Mouse (Mus musculus) subcutaneous adipose tissue, adult 2 months (tissue): ENCODE results near the gene Gm3020. TPM values are rescaled to one million over a fixed set of nuclear protein-coding genes. Genes with fewer than 3 reads are reported as not detected.

Source experiments
- polyA plus RNA-seq: library from polyadenylated mRNA; depleted of rRNA; stranded (reverse); fragments of >200 nt; gene quantifications from 2 replicates; pipeline ENCODE4 v1.2.3, GENCODE M21; 2012; ENCODE audit warnings: low replicate concordance; rRNA removed

Gm3020 gene
- 0.17 TPM in 1 of 2 replicates, not detected in the other for polyA plus RNA-seq

DNA sequence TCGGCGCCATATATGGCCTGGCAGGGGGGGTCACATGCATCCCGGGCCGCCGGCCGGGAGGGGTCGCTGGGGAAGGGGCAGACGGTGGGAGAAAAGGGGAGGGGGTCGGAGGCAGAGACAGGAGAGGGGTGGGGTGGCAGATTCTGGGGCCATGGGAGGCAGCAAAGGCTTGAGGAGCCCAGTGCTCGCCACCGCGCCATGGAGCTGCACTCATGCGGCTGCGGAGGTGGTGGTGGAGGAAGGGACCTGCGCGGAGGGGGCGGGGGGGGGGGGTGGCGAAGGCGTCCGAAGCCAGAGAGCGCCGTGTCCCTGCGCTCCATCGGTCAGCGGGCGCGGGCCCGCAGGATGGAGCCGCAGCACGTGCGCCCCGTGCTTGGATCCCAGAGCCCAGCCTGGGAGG is at the start of gene Gm3020:
Gene Gm3020 (plus strand): TSS at position 301 of the 400 bp plus-strand sequence.

DNA sequence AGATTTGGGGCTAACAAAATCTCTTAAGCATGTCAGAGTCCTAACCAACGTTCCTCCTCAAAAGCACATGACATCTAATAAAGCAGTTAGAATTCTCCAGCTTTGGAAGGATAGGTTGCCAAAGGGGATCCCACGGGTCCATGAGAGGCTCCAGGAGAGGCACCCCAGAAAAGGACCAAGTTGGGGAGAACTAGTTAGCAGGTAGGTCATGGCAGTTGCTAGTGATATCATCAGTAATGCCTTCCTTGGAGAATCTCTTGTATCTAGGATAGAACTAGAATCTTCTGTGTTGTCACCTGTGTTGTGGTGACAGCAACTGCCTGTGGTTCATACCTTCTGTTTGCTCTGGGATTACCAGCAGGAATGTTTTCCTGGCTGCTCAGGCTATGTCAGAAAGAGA is 17.6 kb upstream of the Gm3020 start, which contains the start of gene Gm3012:
Gene Gm3012 (plus strand): TSS at position 301 of the 400 bp plus-strand sequence.

DNA sequence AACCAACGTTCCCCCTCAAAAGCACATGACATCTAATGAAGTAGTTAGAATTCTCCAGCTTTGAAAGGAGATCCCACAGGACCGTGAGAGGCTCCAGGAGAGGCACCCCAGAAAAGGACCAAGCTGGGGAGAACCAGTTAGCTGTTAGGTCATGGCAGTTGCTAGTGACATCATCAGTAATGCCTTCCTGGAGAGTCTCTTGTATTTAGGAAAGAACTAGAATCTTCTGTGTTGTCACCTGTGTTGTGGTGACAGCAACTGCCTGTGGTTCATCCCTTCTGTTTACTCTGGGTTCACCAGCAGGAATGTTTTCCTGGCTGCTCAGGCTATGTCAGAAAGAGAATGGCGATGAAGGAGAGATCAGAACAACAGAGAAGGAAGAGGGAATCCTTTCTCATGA is 36.7 kb downstream of the Gm3020 start, which contains the start of gene Gm3043:
Gene Gm3043 (plus strand): TSS at position 301 of the 400 bp plus-strand sequence.

Other genes starting within 250 kb of the Gm3020 start
- 0.17 TPM in 1 of 2 replicates, not detected in the other for gene Gm10409, start 239.4 kb upstream of the Gm3020 start, polyA plus RNA-seq
- gene Gm3005, start 223.9 kb upstream of the Gm3020 start, polyA plus RNA-seq: 0.15 and 0.32 TPM in 2 replicates
- gene Gm10408, start 202.7 kb upstream of the Gm3020 start, polyA plus RNA-seq: not detected in 2 replicates
- not detected in 2 replicates for gene Gm3012, start 17.5 kb upstream of the Gm3020 start, polyA plus RNA-seq
- gene Gm3043, start 36.8 kb downstream of the Gm3020 start, polyA plus RNA-seq: not detected in 2 replicates
- gene Gm3002, start 158.0 kb downstream of the Gm3020 start, polyA plus RNA-seq: 0.08 and 1.2 TPM in 2 replicates
- 0.16 TPM in 1 of 2 replicates, not detected in the other for gene Gm3033, start 194.2 kb downstream of the Gm3020 start, polyA plus RNA-seq
- not detected in 2 replicates for gene Gm2916, start 232.1 kb downstream of the Gm3020 start, polyA plus RNA-seq